Mouse (Mus musculus) lung, postnatal 0 days (tissue): ENCODE measurements at regions not wholly inside any gene's neighbourhood (a gene's known extent, or its start where the extent isn't known, plus 50 kb on each side); places are given as distances from the start of the nearest gene placed in this dataset.

Source experiments
- ATAC-seq: fragments of 200-750 bp; cut with Nextera tagmentation; 2 replicates; pipeline ENCODE4 v1.8.0; 2017; ENCODE audit warnings: moderate library complexity
- DNase-seq: peaks from one replicate; pipeline ENCODE4 v3.0.0-alpha.2; 2016; ENCODE audit warnings: low spot score
- H3K27ac ChIP-seq: fragments of 300-500 bp; sonication (generic); 2 replicates; pipeline ENCODE4 v1.5.1; 2014; ENCODE audit warnings: antibody characterized with exemption, mild to moderate bottlenecking, low read length, mixed read lengths
- H3K27me3 ChIP-seq: fragments of 300-500 bp; sonication (generic); replicated peaks from 2 replicates; pipeline ENCODE4 v1.6.1; 2014; ENCODE audit warnings: low read length, mixed read lengths; ENCODE audit not compliant: insufficient read depth
- H3K36me3 ChIP-seq: fragments of 300-500 bp; sonication (generic); 2 replicates; pipeline ENCODE4 v1.6.1; 2014; ENCODE audit warnings: low read length, mixed read lengths; ENCODE audit not compliant: insufficient read depth
- H3K4me1 ChIP-seq: fragments of 300-500 bp; sonication (generic); 2 replicates; pipeline ENCODE4 v1.6.1; 2014; ENCODE audit warnings: antibody characterized with exemption, low read depth, low read length, mixed read lengths; ENCODE audit not compliant: insufficient read depth
- H3K4me2 ChIP-seq: fragments of 300-500 bp; sonication (generic); replicated peaks from 2 replicates; pipeline ENCODE4 v1.6.1; 2014; ENCODE audit warnings: low read depth, mild to moderate bottlenecking, low read length, moderate library complexity, mixed read lengths
- H3K4me3 ChIP-seq: fragments of 300-500 bp; sonication (generic); 2 replicates; pipeline ENCODE4 v1.5.1; 2014; ENCODE audit warnings: low read depth, low read length
- H3K9ac ChIP-seq: fragments of 300-500 bp; sonication (generic); replicated peaks from 2 replicates; pipeline ENCODE4 v1.6.1; 2014; ENCODE audit warnings: low read depth, mild to moderate bottlenecking
- H3K9me3 ChIP-seq: fragments of 300-500 bp; sonication (generic); 2 replicates; pipeline ENCODE4 v1.6.1; 2016; ENCODE audit warnings: low read length, mixed read lengths
- CTCF ChIP-seq: IDR thresholded peaks from 2 replicates; pipeline ENCODE4 v1.5.1; 2016; ENCODE audit warnings: antibody characterized with exemption, mild to moderate bottlenecking
- EP300 ChIP-seq: IDR thresholded peaks from 2 replicates; pipeline ENCODE4 v1.6.1; 2016; ENCODE audit warnings: antibody characterized with exemption, mild to moderate bottlenecking, control low read depth
- WGBS: fragments of 180-500 bp; shearing (Covaris S2); extraction: QIAGEN DNeasy Blood & Tissue Kit; methylation state at CpG from one replicate; pipeline ENCODE4 v1.1.7; 2014; 5-methylcytosine and 5-hydroxymethylcytosine counted together

DNA sequence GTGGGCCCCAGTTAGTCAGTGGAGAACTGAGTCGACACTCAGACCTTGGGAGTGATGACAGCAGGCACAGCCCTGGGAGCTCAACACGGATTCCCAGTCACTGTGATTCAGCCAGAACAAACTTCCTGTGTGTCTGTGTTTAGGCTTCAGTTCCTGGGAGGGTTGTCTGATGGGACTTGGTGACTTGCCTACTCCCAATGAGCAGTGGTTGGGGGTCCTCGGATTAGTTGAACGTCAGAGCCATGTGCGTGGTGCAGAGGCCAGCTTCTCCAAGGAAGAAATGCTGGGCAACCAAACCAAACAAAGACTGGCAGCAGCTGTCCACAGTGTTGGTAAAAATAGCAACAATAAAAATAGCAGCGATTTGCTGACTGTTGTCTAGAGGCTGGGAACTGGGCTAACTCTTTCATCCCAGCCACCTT, 152.7 kb downstream of the Zfp706 start:
- ATAC-seq (peak; percentile 64), DNase-seq (peak; percentile 54)
- H3K9me3 ChIP-seq: no peaks in the 10 kb centered on the region
- no peak overlapping the region for H3K4me2 ChIP-seq
- no peaks in the 10 kb centered on the region for H3K27me3 ChIP-seq
- H3K4me1 ChIP-seq: peaks cover 9% of the 10 kb centered on the region; the same call in 1 of the 2 replicates
- 28% methylated on average over 6 of the region's 6 CpGs for WGBS
- TF ChIP-seq EP300: no peak
- no peak for TF ChIP-seq CTCF
- H3K36me3 ChIP-seq: no peaks in the 10 kb centered on the region
- H3K4me3 ChIP-seq: no peak overlapping the region
- no peak overlapping the region for H3K9ac ChIP-seq
- H3K27ac ChIP-seq: peak overlapping the region; percentile 39; the same call in 1 of the 2 replicates

DNA sequence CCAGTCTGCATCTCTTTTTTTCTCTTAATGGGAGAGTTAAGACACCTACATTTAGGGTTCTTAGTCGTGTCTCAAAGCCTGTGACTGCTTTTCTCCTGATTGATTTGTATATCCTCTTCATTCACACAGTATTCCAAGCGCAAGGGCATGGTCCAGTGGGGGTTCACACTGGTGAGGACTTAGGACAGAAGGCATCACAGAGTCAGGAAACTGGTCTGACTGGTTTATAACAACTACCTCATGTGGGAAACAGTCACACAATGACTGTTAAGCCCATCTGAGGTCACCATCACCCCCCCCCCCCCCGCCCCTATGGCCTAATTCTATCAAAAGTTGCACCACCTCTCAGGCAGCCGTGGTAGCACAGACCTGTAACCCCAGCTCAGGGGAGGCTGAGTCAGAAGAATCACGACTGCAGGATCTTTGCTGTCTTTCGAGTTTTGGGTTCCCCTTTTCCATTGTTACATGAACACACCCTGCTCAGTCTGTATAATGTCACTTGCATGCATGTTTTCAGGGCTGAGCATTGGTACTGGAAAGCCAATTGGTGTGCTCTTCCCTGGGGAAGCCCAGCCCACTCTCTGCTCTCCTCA, 155.2 kb downstream of the Zfp706 start:
- WGBS: 54% methylated on average over 5 of the region's 6 CpGs
- no peaks in the 10 kb centered on the region for H3K36me3 ChIP-seq
- H3K4me2 ChIP-seq: no peak overlapping the region
- H3K9me3 ChIP-seq: no peaks in the 10 kb centered on the region
- no peaks in the 10 kb centered on the region for H3K27me3 ChIP-seq
- ATAC-seq (no peak), DNase-seq (no peak)
- no peak overlapping the region for H3K27ac ChIP-seq
- no peak for TF ChIP-seq CTCF
- TF ChIP-seq EP300: no peak
- no peak overlapping the region for H3K9ac ChIP-seq
- peaks cover 9% of the 10 kb centered on the region; the same call in 1 of the 2 replicates for H3K4me1 ChIP-seq
- no peak overlapping the region for H3K4me3 ChIP-seq

DNA sequence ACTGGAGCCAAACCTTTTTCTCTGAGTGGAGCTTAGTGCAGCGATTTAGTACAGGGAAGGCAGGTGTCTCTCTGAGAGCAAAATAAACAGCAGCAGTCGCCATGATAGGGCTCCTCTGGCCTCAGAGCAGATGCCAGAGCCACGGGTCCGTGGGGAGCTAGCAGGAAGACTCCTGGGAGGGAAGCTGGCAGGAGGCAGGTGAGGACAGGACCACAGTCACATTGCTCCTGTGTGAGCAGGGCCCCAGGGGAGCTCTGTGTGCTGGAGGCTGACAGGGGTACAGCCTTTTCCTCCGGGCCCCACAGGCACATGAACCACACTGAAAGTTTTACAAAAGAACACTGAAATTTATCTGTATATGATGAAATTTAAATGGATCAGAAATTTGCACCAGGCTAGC, 159.3 kb downstream of the Zfp706 start:
- Histone ChIP-seq H3K36me3 (no peaks in the 10 kb centered on the region), H3K4me2 (no peak overlapping the region), H3K9me3 (no peaks in the 10 kb centered on the region), H3K27ac (no peak overlapping the region), H3K27me3 (no peaks in the 10 kb centered on the region), H3K9ac (no peak overlapping the region), H3K4me3 (no peak overlapping the region), H3K4me1 (peaks cover 4% of the 10 kb centered on the region; the same call in 1 of the 2 replicates)
- WGBS: 36% methylated on average over 5 of the region's 5 CpGs
- no peak for DNase-seq
- TF ChIP-seq EP300 (no peak), CTCF (no peak)
- no peak for ATAC-seq

DNA sequence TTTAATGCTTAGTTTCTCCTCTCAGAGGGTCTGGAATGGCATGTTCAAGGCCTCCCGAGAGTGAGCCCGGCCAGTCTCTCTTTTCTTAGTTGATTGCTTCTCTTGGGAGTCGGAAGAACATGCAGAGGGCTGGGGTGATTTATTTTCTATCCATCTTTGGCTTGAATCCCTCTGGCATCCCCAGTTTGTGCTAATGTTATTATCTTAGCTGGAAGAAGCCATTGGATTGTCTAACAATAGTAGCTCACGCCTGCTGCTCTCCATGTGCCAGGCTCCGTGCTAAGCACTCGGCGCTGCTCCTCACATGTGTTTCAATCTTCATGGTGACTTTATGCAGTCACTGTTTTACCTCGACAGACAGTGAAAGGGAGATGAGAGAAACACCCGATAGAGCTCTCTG, 160.8 kb downstream of the Zfp706 start:
- DNase-seq: no peak
- Histone ChIP-seq H3K27ac (no peak overlapping the region), H3K4me3 (no peak overlapping the region), H3K4me2 (no peak overlapping the region), H3K36me3 (no peaks in the 10 kb centered on the region), H3K9ac (no peak overlapping the region), H3K9me3 (no peaks in the 10 kb centered on the region), H3K27me3 (no peaks in the 10 kb centered on the region), H3K4me1 (peaks cover 4% of the 10 kb centered on the region; the same call in 1 of the 2 replicates)
- TF ChIP-seq CTCF (no peak), EP300 (no peak)
- ATAC-seq: no peak
- WGBS: 67% methylated on average over 9 of the region's 9 CpGs
